16 mouse cellular contexts compared by ENCODE assay signal in the genomic region with DNA sequence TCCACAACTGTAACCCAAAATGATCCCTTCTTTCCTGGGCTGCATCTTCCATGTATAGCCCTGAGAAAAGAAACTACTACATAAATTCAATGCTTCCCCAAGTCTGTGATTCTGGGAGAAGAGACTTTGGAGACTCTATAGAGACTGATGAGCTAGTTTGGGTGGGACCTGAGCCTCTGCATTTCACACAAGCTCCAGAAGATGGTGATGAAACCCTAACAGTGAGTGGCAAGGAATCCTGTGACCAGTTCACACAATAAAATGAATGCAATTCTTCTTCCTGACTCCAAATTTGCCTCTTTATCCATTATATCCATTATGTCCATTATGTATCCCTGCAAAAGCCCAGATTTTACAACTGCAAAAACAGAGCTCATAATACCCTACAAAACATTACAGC. TPM values are rescaled to one million over a fixed set of nuclear protein-coding genes. Genes with fewer than 3 reads are reported as not detected.
"Had no signal": no experiment of that assay in that cellular context is flagged by ENCODE, and none has a peak within 500 bp of the region (broad histone marks: within the 10 kb centered on the region; RNA-seq: fewer than 3 reads in every experiment).

No protein-coding gene starts in this region.

- ATAC-seq: liver, embryonic 12.5 days; midbrain, embryonic 15.5 days had no signal

- DNase-seq: kidney, adult 11 months; kidney, adult 9 months; kidney, postnatal 25 days; left cerebral cortex, postnatal 4 days; lung, adult 2 months; lung, postnatal 14 days; thymus, adult 2 months; thymus, postnatal 14 days; thymus, postnatal 4 days had no signal

- H3K36me3 ChIP-seq: limb, embryonic 12.5 days; limb, embryonic 15.5 days; liver, embryonic 12.5 days; liver, embryonic 15.5 days; midbrain, embryonic 12.5 days; midbrain, embryonic 15.5 days had no signal

- H3K27ac ChIP-seq: limb, embryonic 12.5 days; limb, embryonic 15.5 days; liver, embryonic 12.5 days; liver, embryonic 15.5 days; macrophage; midbrain, embryonic 12.5 days; midbrain, embryonic 15.5 days had no signal

- H3K4me3 ChIP-seq: limb, embryonic 12.5 days; limb, embryonic 15.5 days; liver, embryonic 12.5 days; liver, embryonic 15.5 days; midbrain, embryonic 12.5 days; midbrain, embryonic 15.5 days had no signal

- H3K9me3 ChIP-seq: limb, embryonic 15.5 days; liver, embryonic 15.5 days; midbrain, embryonic 12.5 days; midbrain, embryonic 15.5 days had no signal

- H3K4me1 ChIP-seq: limb, embryonic 12.5 days; limb, embryonic 15.5 days; liver, embryonic 12.5 days; liver, embryonic 15.5 days had no signal

- H3K9ac ChIP-seq: limb, embryonic 12.5 days; limb, embryonic 15.5 days; liver, embryonic 12.5 days; liver, embryonic 15.5 days; midbrain, embryonic 12.5 days; midbrain, embryonic 15.5 days had no signal

- H3K27me3 ChIP-seq: limb, embryonic 12.5 days; limb, embryonic 15.5 days; liver, embryonic 12.5 days; liver, embryonic 15.5 days; midbrain, embryonic 12.5 days; midbrain, embryonic 15.5 days had no signal

- H3K4me2 ChIP-seq: limb, embryonic 12.5 days; limb, embryonic 15.5 days; liver, embryonic 12.5 days; liver, embryonic 15.5 days; midbrain, embryonic 12.5 days; midbrain, embryonic 15.5 days had no signal

RNA-seq across cellular contexts. Expression of a gene that starts 2.5 kb away (rescaled TPM):
- polyA plus RNA-seq: macrophage had no signal
